Mouse (Mus musculus): ENCODE data around the gene Cyp26c1. TPM values are rescaled to one million over a fixed set of nuclear protein-coding genes. Genes with fewer than 3 reads are reported as not detected.

The Cyp26c1 gene
- total and polyA plus RNA-seq, 2 experiments from 2014 or later = not detected

GRCm38 (mm10) chr19:37735426-37735825 lies 50.0 kb downstream of the Cyp26c1 start:
- H3K27ac ChIP-seq (ENCODE audit: low read depth) = no peak overlapping the region
- H3K9me3 ChIP-seq (replicated peaks; ENCODE audit: control insufficient read depth, low read length) = 0 out of 2 replicates have a peak, but pooled peaks cover 3% of the 10 kb centered on the region
- 74% methylated on average over 8 of the region's 8 CpGs for WGBS
- DNase-seq (ENCODE audit: low spot score) (no peak), ATAC-seq (ENCODE audit: insufficient read depth, low read depth) (no peak)
- no peak overlapping the region for H3K4me2 ChIP-seq (ENCODE audit: low read depth, low read length)
- H3K27me3 ChIP-seq (ENCODE audit: control insufficient read depth, insufficient read depth, low read length) = no peaks in the 10 kb centered on the region
- H3K4me1 ChIP-seq (ENCODE audit: control insufficient read depth, insufficient read depth) = no peaks in the 10 kb centered on the region
- TF ChIP-seq EP300 (IDR thresholded peaks at IDR 0.05; ENCODE audit: low read depth) = no peak
- TF ChIP-seq CTCF (IDR thresholded peaks at IDR 0.05; ENCODE audit: low read depth) = no peak
- no peaks in the 10 kb centered on the region for H3K36me3 ChIP-seq (replicated peaks; ENCODE audit: control insufficient read depth, insufficient read depth, low read length)
- H3K9ac ChIP-seq (replicated peaks; ENCODE audit: low read depth, low read length) = no peak overlapping the region
- H3K4me3 ChIP-seq (ENCODE audit: low read depth, low read length) = no peak overlapping the region

GRCm38 (mm10) chr19:37738575-37738974 lies 53.2 kb downstream of the Cyp26c1 start:
- H3K9ac ChIP-seq (replicated peaks; ENCODE audit: low read depth, low read length) = no peak overlapping the region
- no peaks in the 10 kb centered on the region for H3K4me1 ChIP-seq (ENCODE audit: control insufficient read depth, insufficient read depth)
- no peak overlapping the region for H3K4me3 ChIP-seq (ENCODE audit: low read depth, low read length)
- H3K36me3 ChIP-seq (replicated peaks; ENCODE audit: control insufficient read depth, insufficient read depth, low read length) = no peaks in the 10 kb centered on the region
- H3K9me3 ChIP-seq (replicated peaks; ENCODE audit: control insufficient read depth, low read length) = no peaks in the 10 kb centered on the region
- H3K27me3 ChIP-seq (ENCODE audit: control insufficient read depth, insufficient read depth, low read length) = no peaks in the 10 kb centered on the region
- H3K27ac ChIP-seq (ENCODE audit: low read depth) = no peak overlapping the region
- no peak for TF ChIP-seq EP300 (IDR thresholded peaks at IDR 0.05; ENCODE audit: low read depth)
- no peak for TF ChIP-seq CTCF (IDR thresholded peaks at IDR 0.05; ENCODE audit: low read depth)
- 86% methylated on average over 3 of the region's 3 CpGs for WGBS
- DNase-seq (ENCODE audit: low spot score) = no peak
- no peak for ATAC-seq (ENCODE audit: insufficient read depth, low read depth)
- H3K4me2 ChIP-seq (ENCODE audit: low read depth, low read length) = no peak overlapping the region

GRCm38 (mm10) chr19:37740043-37740442 lies 54.7 kb downstream of the Cyp26c1 start:
- Histone ChIP-seq H3K4me3 (ENCODE audit: low read depth, low read length) (no peak overlapping the region), H3K4me2 (ENCODE audit: low read depth, low read length) (no peak overlapping the region), H3K9me3 (replicated peaks; ENCODE audit: control insufficient read depth, low read length) (no peaks in the 10 kb centered on the region), H3K36me3 (replicated peaks; ENCODE audit: control insufficient read depth, insufficient read depth, low read length) (no peaks in the 10 kb centered on the region), H3K27ac (ENCODE audit: low read depth) (0 out of 2 replicates have a peak overlapping the region, but pooled peaks have one; percentile 30), H3K4me1 (ENCODE audit: control insufficient read depth, insufficient read depth) (no peaks in the 10 kb centered on the region), H3K9ac (replicated peaks; ENCODE audit: low read depth, low read length) (no peak overlapping the region), H3K27me3 (ENCODE audit: control insufficient read depth, insufficient read depth, low read length) (no peaks in the 10 kb centered on the region)
- 64% methylated on average over 7 of the region's 7 CpGs for WGBS
- no peak for TF ChIP-seq EP300 (IDR thresholded peaks at IDR 0.05; ENCODE audit: low read depth)
- TF ChIP-seq CTCF (IDR thresholded peaks at IDR 0.05; ENCODE audit: low read depth) = no peak
- DNase-seq (ENCODE audit: low spot score) (no peak), ATAC-seq (ENCODE audit: insufficient read depth, low read depth) (no peak)

Other genes starting within 250 kb of the Cyp26c1 start
- gene Exoc6, start 135.2 kb upstream of the Cyp26c1 start, total RNA-seq (2014; rRNA removed; ENCODE audit: low replicate concordance) = 19.9 and 24.2 TPM in 2 replicates
- 18.2 and 20.8 TPM in 2 replicates for gene Exoc6, start 135.2 kb upstream of the Cyp26c1 start, polyA plus RNA-seq (2015; fragmentation: Nextera tagmentation; extraction: Ambion mirVana)
- gene Cyp26a1, start 12.2 kb downstream of the Cyp26c1 start, total RNA-seq (2014; rRNA removed; ENCODE audit: low replicate concordance) = 0.08 and 0.46 TPM in 2 replicates
- 1.3 and 1.6 TPM in 2 replicates for gene Cyp26a1, start 12.2 kb downstream of the Cyp26c1 start, polyA plus RNA-seq (2015; fragmentation: Nextera tagmentation; extraction: Ambion mirVana)